Mouse (Mus musculus) liver, embryonic 14.5 days (tissue): ENCODE measurements at regions not wholly inside any gene's neighbourhood (a gene's known extent, or its start where the extent isn't known, plus 50 kb on each side); places are given as distances from the start of the nearest gene placed in this dataset.

ENCODE experiments used
- ATAC-seq: fragments of 200-750 bp; cut with Nextera tagmentation; 2 replicates; pipeline ENCODE4 v1.8.0; 2017; ENCODE audit warnings: moderate number of reproducible peaks, mild to moderate bottlenecking, moderate library complexity; ENCODE audit not compliant: insufficient read depth
- DNase-seq, 3 experiments: peaks; one replicate each; pipeline ENCODE4 v3.0.0-alpha.2; 2012 to 2013; ENCODE audit warnings: low read depth in 3 of 3, low spot score in 3 of 3
- H3K27ac ChIP-seq: fragments of 300-500 bp; sonication (generic); 2 replicates; pipeline ENCODE4 v1.5.1; 2014; ENCODE audit warnings: moderate library complexity, mild to moderate bottlenecking, control low read depth, inconsistent platforms
- H3K27me3 ChIP-seq: fragments of 300-500 bp; sonication (generic); 2 replicates; pipeline ENCODE4 v1.6.1; 2014; ENCODE audit warnings: mild to moderate bottlenecking, low read length, moderate library complexity; ENCODE audit not compliant: control insufficient read depth, insufficient read depth
- H3K36me3 ChIP-seq: fragments of 300-500 bp; sonication (generic); replicated peaks from 2 replicates; pipeline ENCODE4 v1.6.1; 2014; ENCODE audit warnings: low read depth; ENCODE audit not compliant: control insufficient read depth, insufficient read depth
- H3K4me1 ChIP-seq, 2 experiments: fragments of 200-500 bp in 1 of 2; fragments of 300-500 bp in 1 of 2; sonication (generic) in 1 of 2; replicated peaks; 2 replicates each; pipeline ENCODE4 v1.6.1; 2012 to 2014; ENCODE audit warnings: antibody characterized with exemption in 1 of 2, inconsistent platforms in 1 of 2, low read length in 1 of 2; ENCODE audit not compliant: control insufficient read depth in 2 of 2, insufficient read depth in 2 of 2
- H3K4me2 ChIP-seq: fragments of 300-500 bp; sonication (generic); 2 replicates; pipeline ENCODE4 v1.6.1; 2014; ENCODE audit warnings: low read depth, mild to moderate bottlenecking, control low read depth, moderate library complexity
- H3K4me3 ChIP-seq, 2 experiments: fragments of 200-500 bp in 1 of 2; fragments of 300-500 bp in 1 of 2; sonication (generic) in 1 of 2; 2 replicates each; pipeline ENCODE4 v1.5.1; 2012 to 2014; ENCODE audit warnings: low read depth in 2 of 2, low read length in 2 of 2, mild to moderate bottlenecking in 2 of 2, control low read depth in 1 of 2, inconsistent platforms in 1 of 2, moderate library complexity in 1 of 2; ENCODE audit not compliant: insufficient read depth in 1 of 2
- H3K9ac ChIP-seq: fragments of 300-500 bp; sonication (generic); replicated peaks from 2 replicates; pipeline ENCODE4 v1.6.1; 2014; ENCODE audit warnings: mild to moderate bottlenecking, control low read depth, moderate library complexity
- H3K9me3 ChIP-seq: fragments of 300-500 bp; sonication (generic); 2 replicates; pipeline ENCODE4 v1.6.1; 2016; ENCODE audit warnings: low read length, mixed read lengths; ENCODE audit not compliant: control insufficient read depth
- CTCF ChIP-seq: IDR thresholded peaks from 2 replicates; pipeline ENCODE4 v1.5.1; 2016; ENCODE audit warnings: antibody characterized with exemption, low read depth, control low read depth
- EP300 ChIP-seq: IDR thresholded peaks from 2 replicates; pipeline ENCODE4 v1.6.1; 2016; ENCODE audit warnings: antibody characterized with exemption, low read depth
- WGBS: fragments of 180-500 bp; shearing (Covaris S2); extraction: QIAGEN DNeasy Blood & Tissue Kit; methylation state at CpG from one replicate; pipeline ENCODE4 v1.1.7; 2014; ENCODE audit not compliant: insufficient replicate concordance; 5-methylcytosine and 5-hydroxymethylcytosine counted together

DNA sequence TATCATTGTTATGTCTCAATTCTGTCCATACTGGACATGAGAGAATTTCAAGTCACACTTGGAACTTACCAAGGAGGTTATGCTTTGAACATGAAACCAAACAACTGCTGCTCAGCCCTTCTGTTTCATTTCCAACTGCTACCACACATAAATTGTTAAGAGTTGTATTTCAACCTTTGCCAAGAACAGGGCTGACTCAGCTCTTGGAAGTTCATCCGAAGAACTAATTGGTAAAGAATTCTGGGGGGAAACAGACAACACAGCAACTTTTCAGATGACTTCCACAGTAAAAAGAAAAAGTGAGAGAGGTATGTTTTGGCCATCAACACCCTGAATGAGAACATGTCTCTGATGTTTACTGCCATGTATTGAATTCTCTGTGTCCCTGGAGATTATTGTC lies 234.1 kb upstream of the Slco3a1 start:
- ATAC-seq (no peak), DNase-seq (no peak)
- Histone ChIP-seq H3K9me3 (no peaks in the 10 kb centered on the region), H3K27me3 (no peaks in the 10 kb centered on the region), H3K9ac (no peak overlapping the region), H3K4me1 (no peaks in the 10 kb centered on the region), H3K36me3 (no peaks in the 10 kb centered on the region), H3K4me3 (no peak overlapping the region), H3K27ac (no peak overlapping the region), H3K4me2 (no peak overlapping the region)
- no peak for TF ChIP-seq CTCF
- 60% methylated on average over 1 of the region's 1 CpGs for WGBS

DNA sequence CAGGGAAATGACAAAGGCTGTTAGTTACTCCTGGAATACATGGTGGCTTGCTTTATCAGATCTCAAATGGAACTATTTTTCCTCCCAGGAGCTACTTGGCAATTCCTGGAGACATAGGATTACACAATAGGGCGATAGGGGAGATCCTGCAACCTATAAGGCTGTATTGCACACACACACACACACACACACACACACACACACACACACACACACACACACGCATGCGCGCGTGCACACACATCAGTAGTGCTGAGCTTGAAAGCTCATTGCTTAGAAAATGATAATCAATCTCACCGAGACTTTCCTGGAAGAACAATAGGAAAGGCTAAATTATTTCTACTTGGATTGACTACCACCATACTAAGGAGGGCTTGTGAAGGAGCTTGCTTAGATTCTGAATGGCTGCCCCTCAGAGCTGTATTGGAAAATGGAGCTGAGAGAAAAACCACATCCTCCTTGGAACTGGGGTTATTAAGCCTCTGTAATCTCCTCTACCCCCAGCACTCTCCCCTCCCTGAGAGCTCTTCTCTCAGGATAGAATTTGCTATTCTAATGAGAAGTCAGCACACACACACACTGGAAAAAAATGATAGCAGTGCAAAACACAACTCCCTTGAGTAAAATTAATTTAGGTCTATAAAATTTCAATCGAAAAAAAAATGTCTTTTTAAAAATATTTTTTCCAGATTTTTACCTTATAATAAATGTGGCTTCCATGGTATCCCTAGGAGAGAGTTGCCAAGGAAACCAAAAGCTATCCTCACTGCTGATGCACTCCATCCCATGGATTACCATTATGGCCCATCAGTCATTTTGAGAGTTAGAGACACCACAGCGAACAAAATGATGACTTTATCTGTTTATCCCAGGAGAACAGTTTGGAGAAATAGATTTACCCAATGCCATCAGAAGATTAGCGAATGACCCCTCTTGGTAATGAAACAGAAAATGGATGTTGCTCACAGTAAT lies 217.1 kb upstream of the Slco3a1 start:
- Histone ChIP-seq H3K27me3 (no peaks in the 10 kb centered on the region), H3K27ac (no peak overlapping the region), H3K4me1 (no peaks in the 10 kb centered on the region), H3K9ac (no peak overlapping the region), H3K4me3 (no peak overlapping the region), H3K9me3 (no peaks in the 10 kb centered on the region), H3K4me2 (no peak overlapping the region), H3K36me3 (no peaks in the 10 kb centered on the region)
- TF ChIP-seq EP300 (no peak), CTCF (no peak)
- DNase-seq (no peak), ATAC-seq (no peak)
- 70% methylated on average over 9 of the region's 9 CpGs for WGBS

DNA sequence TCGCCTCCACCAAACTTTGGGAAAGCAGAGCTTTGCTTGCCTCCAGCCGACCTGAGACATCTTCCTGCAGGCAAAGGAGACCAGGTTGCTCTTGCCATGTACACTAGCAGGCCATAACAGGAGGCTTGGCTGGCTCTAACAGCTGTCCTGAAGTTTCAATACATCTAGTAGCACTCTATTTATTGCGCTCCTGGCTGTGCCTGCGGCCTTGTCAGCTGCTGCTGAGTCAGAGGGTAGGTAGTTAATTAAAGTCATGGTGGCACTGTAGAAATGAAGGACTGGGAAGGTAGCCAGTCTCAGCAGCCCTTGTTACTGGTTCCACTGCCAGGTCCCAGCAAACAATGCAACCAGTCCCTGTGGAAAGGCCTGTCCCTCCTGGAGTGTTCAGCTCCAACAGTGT lies 212.0 kb upstream of the Slco3a1 start:
- no peak for TF ChIP-seq CTCF
- TF ChIP-seq EP300 = no peak
- ATAC-seq (no peak), DNase-seq (no peak)
- H3K27me3 ChIP-seq = no peaks in the 10 kb centered on the region
- H3K36me3 ChIP-seq = no peaks in the 10 kb centered on the region
- H3K4me3 ChIP-seq = no peak overlapping the region
- H3K9me3 ChIP-seq = no peaks in the 10 kb centered on the region
- H3K9ac ChIP-seq = no peak overlapping the region
- H3K4me2 ChIP-seq = no peak overlapping the region
- no peak overlapping the region for H3K27ac ChIP-seq
- no peaks in the 10 kb centered on the region for H3K4me1 ChIP-seq
- WGBS = 64% methylated on average over 4 of the region's 4 CpGs

DNA sequence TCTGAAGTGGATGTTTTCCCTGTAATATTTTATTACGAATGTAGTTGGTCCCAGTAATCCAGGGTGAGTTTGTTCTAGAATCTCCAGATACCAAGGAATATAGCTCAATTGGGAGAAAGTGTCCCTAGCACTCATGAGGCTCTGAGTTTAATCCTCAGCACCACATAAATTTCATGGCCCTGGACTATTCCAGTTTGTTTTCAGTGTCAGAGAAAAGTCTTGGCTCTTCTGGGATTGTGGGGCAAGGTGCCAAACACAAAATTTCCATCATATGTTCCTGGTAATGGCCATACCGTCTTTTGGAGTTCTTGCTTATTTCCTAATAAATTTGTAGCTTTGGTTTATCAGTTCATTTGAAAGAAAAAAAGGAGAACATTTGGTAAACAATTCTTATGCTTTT lies 202.9 kb upstream of the Slco3a1 start:
- no peak overlapping the region for H3K27ac ChIP-seq
- no peaks in the 10 kb centered on the region for H3K36me3 ChIP-seq
- H3K4me3 ChIP-seq = no peak overlapping the region
- no peak overlapping the region for H3K9ac ChIP-seq
- no peak for DNase-seq
- H3K9me3 ChIP-seq = no peaks in the 10 kb centered on the region
- ATAC-seq = no peak
- no peaks in the 10 kb centered on the region for H3K27me3 ChIP-seq
- no peak for TF ChIP-seq CTCF
- TF ChIP-seq EP300 = no peak
- no peaks in the 10 kb centered on the region for H3K4me1 ChIP-seq
- no peak overlapping the region for H3K4me2 ChIP-seq
- 61% methylated on average over 2 of the region's 2 CpGs for WGBS

DNA sequence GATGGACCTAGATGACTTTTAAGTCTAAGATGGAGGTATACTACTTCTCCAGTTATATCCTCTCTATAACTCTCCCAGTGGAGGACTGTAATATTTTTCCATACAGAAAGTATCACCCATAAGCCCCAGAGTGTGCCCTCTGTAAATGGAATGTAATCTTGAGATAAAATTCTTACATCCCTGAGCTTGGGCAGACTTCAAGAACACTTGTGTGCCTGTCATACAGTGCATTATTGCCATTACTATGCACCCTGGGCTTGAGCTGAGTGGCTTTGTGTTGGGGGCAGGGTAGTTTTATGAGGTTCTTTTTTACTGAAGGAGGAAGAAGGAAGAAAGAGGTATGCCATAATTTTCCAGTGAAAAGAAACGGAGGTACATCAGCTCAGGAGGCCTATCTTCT lies 193.1 kb upstream of the Slco3a1 start:
- Histone ChIP-seq H3K27me3 (no peaks in the 10 kb centered on the region), H3K4me2 (no peak overlapping the region), H3K9me3 (no peaks in the 10 kb centered on the region), H3K4me1 (no peaks in the 10 kb centered on the region), H3K27ac (no peak overlapping the region), H3K36me3 (no peaks in the 10 kb centered on the region), H3K9ac (no peak overlapping the region), H3K4me3 (no peak overlapping the region)
- TF ChIP-seq CTCF (no peak), EP300 (no peak)
- ATAC-seq (no peak), DNase-seq (no peak)
- 60% methylated on average over 1 of the region's 1 CpGs for WGBS
